Mouse (Mus musculus): ENCODE results near the gene 1190005I06Rik. TPM values are rescaled to one million over a fixed set of nuclear protein-coding genes. Genes with fewer than 3 reads are reported as not detected.

1190005I06Rik gene
- total RNA-seq, 2 experiments from 2014 or later = 0.84 to 1.5 TPM

- DNase-seq = peak; percentile 98 to 100
- intact Hi-C loops (cut with DNase I) = no loop called here
Measured at GRCm38 (mm10) chr8:120588908-120589771, 58.3 kb downstream of the 1190005I06Rik start, which contains the start of gene Gins2. TSS of gene Gins2 (minus strand) at chr8:120589304.

- DNase-seq = no peak
- intact Hi-C loops (cut with DNase I) = no loop called here
Measured at GRCm38 (mm10) chr8:120585521-120585920, 61.9 kb downstream of the 1190005I06Rik start.

GRCm38 (mm10) chr8:120581811-120582210 lies 65.6 kb downstream of the 1190005I06Rik start:
- DNase-seq = no peak
- intact Hi-C loops (cut with DNase I) = no loop called here

- DNase-seq = no peak
Measured at GRCm38 (mm10) chr8:120581329-120581728, 66.1 kb downstream of the 1190005I06Rik start.

GRCm38 (mm10) chr8:120580336-120581000 lies 67.0 kb downstream of the 1190005I06Rik start:
- intact Hi-C loops (cut with DNase I) = no loop called here
- no peak for DNase-seq

More at GRCm38 (mm10) chr8:120581329-120581728, 66.1 kb downstream of the 1190005I06Rik start:
- intact Hi-C loops (cut with DNase I) = no loop called here

- intact Hi-C loops (cut with DNase I) = no loop called here
- no peak for DNase-seq
Measured at GRCm38 (mm10) chr8:120577821-120578220, 69.6 kb downstream of the 1190005I06Rik start.

GRCm38 (mm10) chr8:120575801-120576200 lies 71.6 kb downstream of the 1190005I06Rik start:
- intact Hi-C loops (cut with DNase I) = no loop called here
- DNase-seq = no peak

GRCm38 (mm10) chr8:120574941-120575340 lies 72.5 kb downstream of the 1190005I06Rik start:
- DNase-seq = no peak

GRCm38 (mm10) chr8:120573866-120574265 lies 73.6 kb downstream of the 1190005I06Rik start:
- intact Hi-C loops (cut with DNase I) = no loop called here
- DNase-seq = no peak

More at GRCm38 (mm10) chr8:120574941-120575340, 72.5 kb downstream of the 1190005I06Rik start:
- intact Hi-C loops (cut with DNase I) = no loop called here

- intact Hi-C loops (cut with DNase I) = no loop called here
- no peak for DNase-seq
Measured at GRCm38 (mm10) chr8:120572534-120572933, 74.9 kb downstream of the 1190005I06Rik start.

- intact Hi-C loops (cut with DNase I) = loop anchor here (2.0 kb wide), 1 partner anchor 25 kb away; no protein-coding TSS in a partner anchor
- no peak for DNase-seq
Measured at GRCm38 (mm10) chr8:120571561-120571960, 75.9 kb downstream of the 1190005I06Rik start.

GRCm38 (mm10) chr8:120569939-120570715 lies 77.3 kb downstream of the 1190005I06Rik start:
- intact Hi-C loops (cut with DNase I) = loop anchor here (2.0 kb wide), 1 partner anchor 27 kb away; no protein-coding TSS in a partner anchor
- peak in 1 of 2 experiments; percentile 74 for DNase-seq

- no peak for DNase-seq
- intact Hi-C loops (cut with DNase I) = no loop called here
Measured at GRCm38 (mm10) chr8:120569123-120569522, 78.3 kb downstream of the 1190005I06Rik start.

GRCm38 (mm10) chr8:120568164-120568798 lies 79.2 kb downstream of the 1190005I06Rik start:
- no peak for DNase-seq
- intact Hi-C loops (cut with DNase I) = no loop called here

GRCm38 (mm10) chr8:120567731-120568130 lies 79.7 kb downstream of the 1190005I06Rik start:
- DNase-seq = no peak
- intact Hi-C loops (cut with DNase I) = no loop called here

GRCm38 (mm10) chr8:120566681-120567080 lies 80.8 kb downstream of the 1190005I06Rik start:
- intact Hi-C loops (cut with DNase I) = no loop called here
- no peak for DNase-seq

GRCm38 (mm10) chr8:120565151-120565711 lies 82.2 kb downstream of the 1190005I06Rik start:
- no peak for DNase-seq
- intact Hi-C loops (cut with DNase I) = no loop called here

- peak; percentile 75 to 81 for DNase-seq
- intact Hi-C loops (cut with DNase I) = no loop called here
Measured at GRCm38 (mm10) chr8:120563851-120564837, 83.3 kb downstream of the 1190005I06Rik start.
